Mouse (Mus musculus) urinary bladder, adult 18-20 months (tissue): ENCODE results near the gene Nrxn2.

Source experiments
- DNase-seq, 2 experiments: peaks; one replicate each; pipeline ENCODE4 v3.0.0; 2022; ENCODE audit warnings: low spot score in 2 of 2, mixed read lengths in 2 of 2

Nrxn2 gene

DNA sequence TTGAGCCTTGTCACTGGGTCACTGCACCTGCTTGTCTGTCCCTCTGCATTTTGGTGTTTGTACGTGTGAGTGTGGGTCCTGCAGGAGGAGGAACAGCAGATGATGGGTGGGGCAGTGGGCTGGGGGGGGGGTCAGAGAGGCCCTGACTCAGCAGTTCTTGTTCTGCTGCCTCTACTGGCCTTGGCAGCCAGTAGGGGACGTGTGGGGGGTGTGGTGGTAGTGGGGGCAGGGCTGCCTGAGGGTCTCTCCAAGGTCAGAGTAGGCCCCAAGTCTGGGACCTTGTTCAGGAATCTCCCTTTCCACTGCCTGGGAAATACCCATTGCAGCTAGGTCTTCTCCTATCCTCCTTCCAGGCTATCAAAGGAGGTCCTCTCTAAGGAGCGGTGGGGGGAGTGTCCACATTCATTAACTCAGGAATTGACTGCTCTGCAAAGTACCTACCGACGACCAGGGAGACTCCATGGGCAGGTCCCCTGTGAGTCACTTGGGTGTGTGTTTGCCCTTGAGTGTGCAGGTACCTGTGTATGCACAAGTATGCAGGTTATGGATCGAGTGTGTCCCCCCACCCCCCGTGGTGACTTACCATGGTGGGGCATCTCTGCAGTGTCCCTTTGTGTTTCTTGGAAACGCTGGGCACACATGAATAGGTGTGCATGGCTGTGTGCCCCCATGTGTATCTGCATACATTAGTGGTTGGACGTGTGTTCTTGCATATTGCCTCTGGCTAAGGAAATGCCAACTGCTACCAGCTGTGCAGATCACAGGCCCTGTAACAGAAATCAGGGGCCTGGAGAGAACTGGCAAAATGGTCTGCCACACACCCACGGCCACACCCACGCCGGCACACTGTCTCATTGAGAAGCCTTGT is 1.4 kb upstream of the Nrxn2 start:
- DNase-seq, result no peak

DNA sequence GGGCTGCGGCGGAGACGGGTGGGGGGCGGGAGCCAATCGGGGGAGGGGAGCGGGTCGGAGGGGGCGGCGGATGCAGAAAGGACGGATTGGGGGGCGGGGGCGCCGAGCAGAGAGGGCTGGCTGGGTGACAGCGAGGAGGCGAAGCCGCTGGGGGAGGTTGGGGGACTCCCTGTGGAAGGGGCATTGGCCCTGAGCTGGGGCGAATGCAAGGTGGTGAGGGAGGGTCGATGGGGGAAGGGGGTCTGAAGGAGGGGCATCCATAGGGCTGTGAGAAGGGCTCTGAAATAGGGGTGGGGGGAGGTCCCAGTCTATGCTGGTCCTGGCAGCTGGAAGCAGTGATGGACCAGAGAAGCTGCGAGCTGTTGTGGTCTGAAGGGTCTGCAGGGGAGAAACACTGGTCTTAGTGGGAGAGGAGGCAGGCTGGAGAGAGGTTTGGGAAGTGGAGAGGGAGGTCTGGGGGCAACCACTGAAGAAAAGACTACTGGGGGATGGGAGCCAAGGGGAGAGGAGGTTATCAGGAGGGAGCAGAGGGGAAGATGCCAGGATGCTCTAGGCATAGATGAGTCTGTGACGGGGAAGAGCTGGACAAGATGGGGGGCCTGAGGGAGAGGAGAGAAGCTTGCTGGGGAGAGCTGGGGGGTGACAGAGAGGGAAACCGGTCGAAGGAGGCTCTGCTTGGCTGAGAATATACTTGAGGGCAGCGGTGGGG is 607 bp downstream of the Nrxn2 start:
- DNase-seq, result no peak

DNA sequence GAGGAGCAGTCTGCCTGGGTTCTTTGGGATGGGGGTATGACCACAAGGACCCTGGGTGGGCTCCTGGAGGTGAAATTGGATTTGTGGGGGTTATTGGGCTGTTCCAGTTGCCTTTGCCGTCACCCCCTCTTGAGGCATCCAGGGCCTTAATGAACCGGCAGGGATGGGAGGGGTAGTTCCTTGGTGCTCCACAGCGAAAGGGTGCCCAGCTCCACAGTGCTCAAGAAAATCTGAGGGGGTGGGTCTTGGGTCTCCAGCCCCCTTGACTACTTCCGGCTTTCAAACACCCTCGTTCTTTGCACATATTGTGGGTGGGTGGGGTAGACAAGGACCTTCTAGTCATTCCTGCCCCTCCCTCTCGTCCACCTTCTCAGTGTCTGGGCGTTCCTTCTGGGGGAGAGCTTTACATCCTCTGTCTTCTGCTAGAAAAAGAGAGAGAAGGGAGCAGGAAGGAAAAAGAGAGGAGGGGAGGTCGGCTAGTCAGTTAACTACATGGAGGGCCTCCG is 1.3 kb downstream of the Nrxn2 start:
- no peak for DNase-seq

DNA sequence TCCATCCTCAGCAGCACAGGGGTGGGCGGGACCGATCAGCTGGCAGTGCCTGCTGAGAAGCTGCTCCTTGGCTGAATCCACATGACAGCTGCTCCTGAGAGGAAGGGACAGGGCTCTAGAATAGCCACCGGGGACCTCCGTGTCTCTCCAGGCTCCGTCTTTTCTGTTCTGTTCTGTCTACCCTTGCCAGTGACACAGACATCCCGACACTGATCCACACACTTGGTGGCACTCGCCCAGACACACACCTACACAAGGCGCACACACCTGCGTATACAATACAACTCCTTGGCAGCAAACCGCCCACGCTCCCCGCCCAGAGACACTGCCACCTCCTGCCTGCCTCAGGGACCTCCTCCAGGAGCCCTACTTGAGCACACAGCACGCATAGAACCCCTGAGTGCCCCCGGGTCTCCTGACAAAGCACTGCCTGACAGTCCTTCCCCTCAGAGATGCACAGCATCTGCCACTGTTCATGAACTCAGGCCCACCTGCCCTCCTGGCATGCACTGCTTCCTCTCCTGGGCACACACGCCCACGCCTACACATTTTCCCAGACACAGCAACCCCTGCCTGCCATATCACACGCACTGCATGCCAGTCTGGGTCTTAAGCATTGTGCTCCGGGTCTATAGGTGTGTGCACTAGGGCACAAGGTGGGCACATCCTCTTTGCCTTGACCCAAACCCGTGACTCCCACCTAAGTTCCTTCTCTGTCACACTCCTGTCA is 2.1 kb downstream of the Nrxn2 start:
- no peak for DNase-seq

DNA sequence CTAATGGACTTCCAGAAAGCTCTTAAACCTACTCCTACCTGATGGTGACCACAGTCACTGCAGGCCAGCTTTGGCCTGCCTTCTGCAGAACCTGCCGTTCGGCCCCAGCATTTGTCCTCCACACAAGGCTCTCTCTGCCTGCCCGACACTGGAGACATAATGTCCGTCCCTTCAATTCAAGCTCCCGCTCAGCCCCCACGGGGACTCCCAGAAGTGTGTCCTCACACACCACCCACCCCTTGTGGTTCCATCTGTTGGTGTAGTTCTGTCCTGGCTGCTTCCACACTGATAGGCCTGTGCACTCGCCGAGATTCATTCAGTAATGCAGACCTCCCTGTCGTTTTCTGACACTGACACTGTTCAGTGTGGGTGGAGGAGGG is 2.7 kb downstream of the Nrxn2 start:
- no peak for DNase-seq

DNA sequence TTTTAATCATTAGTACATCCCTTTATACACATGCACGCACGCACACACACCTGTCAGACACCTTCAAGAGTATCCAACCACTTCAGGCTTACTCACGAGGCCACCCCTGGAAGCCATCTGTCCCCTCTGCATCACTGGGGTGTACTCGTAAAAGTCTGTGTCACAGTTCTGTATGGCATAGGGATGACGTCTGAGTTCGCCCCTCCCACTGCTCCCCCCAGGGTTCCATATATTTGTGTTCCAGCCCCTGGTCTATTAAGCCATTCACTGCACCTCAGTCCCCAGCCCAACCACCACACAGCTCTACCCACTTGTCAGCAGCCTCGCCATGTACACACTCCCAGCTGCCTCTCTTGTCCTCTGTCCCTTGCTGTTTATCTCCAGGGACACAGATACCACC is 3.5 kb downstream of the Nrxn2 start:
- no peak for DNase-seq

DNA sequence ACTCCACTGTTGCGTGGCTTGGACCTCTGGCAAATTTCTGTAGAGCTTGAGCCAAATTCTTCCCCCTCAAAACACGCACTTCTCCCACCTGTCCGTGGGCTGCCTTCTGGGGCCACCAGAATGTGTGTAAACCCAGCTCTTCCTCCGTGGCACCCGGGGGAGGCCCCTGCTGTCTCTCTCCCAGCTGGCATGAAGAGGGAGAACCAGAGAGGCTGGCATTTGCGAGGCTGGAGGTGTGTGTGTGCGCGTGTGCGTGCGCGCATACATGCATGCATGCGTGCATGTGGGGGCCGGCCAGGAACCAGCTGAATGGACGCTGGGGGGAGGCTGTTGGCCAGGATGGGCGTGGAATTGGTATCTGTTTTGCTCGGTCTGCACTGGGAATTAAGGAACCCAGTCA is 4.7 kb downstream of the Nrxn2 start:
- no peak for DNase-seq

DNA sequence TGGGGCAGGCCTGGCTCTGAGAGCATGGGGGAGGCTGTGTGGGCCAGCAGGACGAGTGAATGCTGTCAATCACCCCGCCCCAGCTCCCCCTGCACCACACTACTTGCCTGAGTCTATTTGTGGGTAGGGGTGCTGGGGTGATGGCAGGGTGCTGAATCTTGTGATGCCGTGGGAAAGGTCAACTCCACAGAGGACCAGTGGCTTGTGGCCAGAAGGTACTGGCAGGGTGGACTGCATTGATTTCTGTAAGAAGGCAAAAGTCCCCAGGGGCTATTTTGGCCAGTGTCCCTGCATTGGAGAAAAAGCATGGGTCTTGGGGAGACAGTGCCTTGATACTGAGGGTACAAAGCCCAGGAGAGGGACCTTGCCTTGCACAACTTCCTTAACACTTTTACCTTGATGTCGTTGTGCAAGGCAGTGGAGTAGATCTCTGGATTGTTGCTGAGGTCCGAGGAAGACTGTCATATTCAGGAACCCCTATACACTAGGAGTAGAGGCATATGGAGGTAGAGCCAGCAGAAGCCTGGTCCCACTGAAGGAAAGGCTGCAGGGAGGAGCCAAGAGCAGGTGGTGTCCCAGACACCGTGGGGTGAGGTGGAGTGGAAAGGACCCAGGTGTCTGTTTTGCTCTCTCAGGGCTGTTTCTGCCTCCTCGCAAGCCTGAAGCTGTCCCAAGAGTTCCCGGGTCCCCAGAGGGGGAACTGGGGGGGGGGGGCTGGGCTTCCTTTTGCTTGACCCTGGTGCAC is 5.8 kb downstream of the Nrxn2 start:
- DNase-seq, result no peak

DNA sequence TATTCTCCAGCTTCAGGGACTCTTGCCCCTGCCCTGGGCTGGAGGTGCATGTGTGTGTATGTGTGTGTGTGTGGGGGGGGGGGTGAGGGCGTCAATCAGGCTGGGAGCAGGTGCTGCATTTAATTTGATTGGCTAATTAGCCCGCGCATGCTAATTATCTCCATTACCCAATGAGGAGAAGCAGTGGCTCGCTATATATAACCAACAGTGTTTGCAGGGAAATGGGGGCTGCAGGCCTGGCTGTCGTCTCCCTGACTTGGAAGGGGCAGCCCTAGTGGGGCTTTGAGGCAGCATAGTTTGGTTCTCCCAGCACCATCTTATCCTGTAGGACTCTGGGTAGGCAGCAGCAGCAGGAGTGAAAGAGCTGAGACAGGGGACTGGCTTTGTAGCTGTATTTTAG is 7.1 kb downstream of the Nrxn2 start:
- DNase-seq, result no peak

DNA sequence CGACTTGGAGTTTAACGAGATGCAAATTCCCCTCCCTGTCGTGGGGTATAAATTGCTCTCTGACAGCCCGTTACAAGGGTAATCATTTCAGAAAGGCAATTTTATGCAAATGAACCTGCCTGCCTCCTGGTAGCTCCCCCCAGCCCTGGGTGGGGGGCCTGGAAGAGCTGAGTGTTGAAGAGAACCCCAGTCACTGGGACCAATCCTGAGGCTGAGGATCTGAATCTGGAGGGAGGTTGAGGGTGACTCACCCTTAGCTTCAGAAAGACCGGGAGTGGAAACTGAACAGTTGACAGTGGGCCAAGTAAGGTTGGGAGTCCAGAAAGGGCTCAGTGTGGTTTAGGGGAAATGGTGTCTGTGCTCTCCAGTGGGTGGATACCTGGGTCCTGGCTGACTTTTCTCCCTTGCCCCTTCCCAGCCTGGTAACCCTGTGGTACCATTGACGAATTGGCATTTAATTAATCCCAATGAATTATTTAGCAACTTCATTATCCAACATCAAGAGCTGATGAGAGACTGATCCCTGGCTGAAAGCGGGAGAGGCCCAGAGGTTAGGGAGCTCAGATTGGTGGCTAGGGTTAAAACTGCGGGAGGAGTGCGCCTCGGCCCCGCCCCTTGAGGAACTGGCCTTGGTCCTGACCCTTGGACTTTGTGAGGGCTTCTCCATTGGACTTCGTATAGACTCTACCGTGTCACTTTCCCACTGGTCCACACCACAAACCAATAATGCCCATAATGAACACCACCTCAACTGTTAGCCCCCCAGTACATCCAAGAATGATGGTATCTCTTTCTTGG is 8.4 kb downstream of the Nrxn2 start:
- peak in 1 of 2 experiments; percentile 43 for DNase-seq

DNA sequence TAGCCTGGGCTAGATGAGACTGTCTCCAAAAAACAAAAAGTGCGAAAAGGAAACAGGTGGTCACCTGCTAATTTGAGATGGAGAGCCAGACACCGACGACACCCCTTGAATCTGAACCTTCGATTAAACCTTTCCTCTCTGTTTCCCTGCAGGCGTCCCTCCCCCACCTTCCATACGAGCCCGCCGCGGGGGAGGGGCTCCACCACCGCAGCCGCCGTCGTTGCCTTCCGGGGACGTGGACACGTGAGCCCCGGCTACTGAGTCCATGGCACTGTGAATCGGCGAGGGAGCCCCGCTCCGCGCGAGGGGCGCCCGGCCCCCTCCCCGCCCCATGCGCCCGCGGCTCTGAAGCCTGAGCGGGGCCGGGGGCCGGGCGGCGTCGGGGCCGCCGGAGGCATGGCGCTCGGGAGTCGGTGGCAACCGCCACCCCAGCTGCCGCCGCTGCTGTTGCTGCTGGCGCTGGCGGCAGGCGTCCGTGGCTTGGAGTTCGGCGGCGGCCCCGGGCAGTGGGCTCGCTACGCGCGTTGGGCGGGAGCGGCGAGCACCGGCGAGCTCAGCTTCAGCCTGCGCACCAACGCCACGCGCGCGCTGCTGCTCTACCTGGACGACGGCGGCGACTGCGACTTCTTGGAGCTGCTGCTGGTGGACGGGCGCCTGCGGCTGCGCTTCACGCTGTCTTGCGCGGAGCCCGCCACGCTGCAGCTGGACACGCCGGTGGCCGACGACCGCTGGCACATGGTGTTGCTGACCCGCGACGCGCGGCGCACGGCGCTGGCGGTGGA is 9.3 kb downstream of the Nrxn2 start:
- DNase-seq, result peak; percentile 22 to 27

DNA sequence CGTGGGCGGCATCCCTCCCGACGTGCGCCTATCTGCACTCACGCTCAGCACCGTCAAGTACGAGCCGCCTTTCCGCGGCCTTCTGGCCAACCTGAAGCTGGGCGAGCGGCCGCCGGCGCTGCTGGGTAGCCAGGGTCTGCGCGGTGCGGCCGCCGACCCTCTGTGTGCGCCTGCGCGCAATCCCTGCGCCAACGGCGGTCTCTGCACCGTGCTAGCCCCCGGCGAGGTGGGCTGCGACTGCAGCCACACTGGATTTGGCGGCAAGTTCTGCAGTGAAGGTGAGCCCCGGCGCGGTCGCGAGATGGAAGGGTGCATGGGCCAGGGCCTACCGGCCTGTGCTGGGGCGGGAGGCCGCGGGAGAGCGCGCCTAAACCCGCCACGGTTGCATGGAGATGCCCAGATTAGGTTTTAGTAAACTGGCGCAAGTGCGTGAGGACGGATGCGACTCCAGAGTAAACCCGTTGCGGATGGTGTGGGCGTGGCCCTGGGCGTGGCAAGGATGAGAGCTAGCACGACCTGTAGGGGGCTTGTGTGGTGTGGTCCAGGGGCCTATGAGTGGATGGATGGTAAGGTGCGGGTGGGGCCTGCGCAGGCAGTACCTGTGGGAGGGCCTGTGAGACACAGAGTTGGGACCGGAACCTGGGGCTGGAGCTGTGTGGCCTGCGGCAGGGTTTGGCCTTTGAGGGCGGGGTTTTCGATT is 10.1 kb downstream of the Nrxn2 start:
- DNase-seq, result no peak

DNA sequence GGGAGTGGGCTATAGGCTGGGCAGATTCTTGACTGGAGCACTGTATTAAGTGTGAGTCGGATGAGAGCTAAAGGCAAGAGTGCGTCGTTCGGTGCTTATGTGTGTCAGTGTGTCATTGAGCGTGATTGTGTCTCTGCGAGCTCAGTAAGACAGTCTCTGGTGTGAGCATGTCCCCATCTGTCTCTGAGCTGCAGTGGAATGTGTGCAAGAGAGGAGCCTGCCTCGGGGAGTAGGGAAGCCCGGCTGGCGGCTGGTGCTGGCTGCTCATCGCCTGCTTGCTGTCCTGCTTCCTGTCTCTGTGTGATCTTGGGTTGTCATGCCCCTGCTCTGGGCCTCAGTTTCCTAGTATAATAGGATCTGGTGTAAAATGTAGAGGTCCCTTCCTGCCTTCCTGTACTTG is 24.5 kb downstream of the Nrxn2 start:
- DNase-seq, result no peak

DNA sequence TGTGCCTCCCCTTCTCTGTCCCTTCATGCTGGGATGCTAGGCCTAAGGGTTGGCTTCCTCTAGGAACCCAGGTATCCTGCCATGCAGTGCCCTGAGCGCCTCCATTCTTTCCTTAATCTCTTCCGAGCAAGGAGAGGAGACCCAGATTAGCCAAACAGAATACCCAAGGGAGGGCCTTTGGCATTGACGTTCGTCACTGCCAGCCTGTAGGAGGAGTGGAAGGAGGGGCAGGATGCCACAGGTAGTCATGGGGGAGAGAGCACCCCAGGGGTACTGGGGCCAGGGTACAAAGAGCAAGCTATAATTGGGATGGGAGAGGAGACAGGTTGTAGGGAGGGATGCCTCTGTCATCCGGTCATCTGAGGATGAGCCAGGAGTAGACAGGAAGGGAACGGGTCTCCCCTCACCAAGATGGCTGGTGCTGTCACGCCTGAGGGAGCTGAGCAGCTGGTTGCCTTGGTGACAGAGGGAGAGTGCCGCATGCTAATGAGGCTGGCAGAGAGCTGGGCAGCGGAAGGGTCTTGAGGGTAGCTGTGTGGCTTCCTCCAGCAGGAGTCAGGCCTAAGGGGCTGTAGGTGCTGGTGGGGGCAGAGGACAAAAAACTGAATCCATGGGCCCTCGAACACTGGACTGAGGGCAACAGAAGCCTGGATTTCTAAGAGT is 27.4 kb downstream of the Nrxn2 start:
- DNase-seq, result no peak

DNA sequence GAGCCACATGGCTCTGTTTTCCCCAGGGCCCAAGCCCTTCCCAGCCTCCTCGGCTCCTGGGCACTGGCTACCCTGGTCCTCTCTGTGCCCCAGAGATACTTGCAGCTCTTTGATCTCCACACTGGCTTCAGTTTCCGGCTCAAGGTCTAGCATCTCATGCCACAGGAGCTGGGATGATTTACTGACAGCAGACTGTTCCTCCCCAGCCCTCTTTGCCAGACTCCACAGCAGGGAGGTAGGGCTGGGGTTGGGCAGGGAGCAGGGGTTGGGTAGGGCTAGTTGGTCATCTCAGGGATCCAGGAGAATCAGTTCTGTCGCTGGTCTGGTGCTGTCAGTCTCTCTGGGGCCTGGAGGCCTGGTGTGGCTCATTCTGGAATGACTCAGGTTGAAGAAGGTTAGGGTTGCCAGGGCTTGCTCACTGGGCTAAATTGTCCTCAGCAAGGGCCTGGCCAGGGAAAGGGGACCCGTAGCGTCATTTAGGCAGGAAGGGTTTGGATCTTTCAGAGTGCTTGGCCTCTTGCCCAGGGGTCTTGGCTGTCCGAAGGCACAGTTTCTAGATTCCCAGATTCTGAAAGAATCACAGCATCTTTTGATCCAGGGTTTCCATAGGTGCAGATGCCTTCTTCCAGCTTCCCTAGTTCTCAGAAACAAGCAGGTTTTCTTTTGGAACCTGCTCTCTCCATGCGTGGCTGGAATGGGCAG is 28.4 kb downstream of the Nrxn2 start:
- DNase-seq, result no peak

DNA sequence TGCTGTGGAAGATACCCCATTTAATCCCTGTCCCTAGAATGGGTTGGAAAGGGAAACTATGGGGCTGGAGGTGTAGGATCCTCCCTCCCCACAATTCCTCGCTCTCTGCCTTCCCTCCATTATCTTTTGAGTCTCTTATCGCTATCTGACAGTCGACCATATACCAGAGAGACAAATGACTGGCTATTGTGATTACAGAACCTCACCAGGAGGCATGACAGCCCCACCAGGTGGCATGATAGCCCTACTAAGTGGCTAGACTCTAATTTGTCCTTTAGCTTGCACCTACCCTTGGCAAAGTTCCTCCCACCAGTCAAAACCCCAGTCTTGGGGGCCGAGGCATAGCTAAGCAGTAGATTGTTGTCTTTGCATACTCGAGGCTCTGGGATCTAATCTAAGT is 30.2 kb downstream of the Nrxn2 start:
- no peak for DNase-seq

DNA sequence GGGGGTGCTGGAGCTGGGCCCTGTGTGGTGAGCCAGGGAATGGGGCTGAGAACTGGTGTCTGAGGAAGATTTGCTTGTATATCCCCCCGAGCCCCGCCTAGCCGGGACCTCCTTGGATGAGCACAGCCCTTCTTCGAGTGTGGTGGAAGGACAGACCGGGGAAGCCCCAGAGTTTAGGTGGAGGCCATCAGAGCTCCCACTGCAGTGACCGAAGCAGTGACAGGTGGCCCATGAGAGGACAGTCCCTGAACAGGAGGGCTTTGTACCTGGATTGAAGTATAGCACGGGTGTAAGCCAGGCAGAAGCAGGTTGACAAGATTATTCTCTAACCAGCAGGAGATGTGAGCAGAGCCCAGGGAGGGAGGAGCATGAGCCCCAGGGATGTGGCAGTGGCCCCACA is 31.3 kb downstream of the Nrxn2 start:
- no peak for DNase-seq

DNA sequence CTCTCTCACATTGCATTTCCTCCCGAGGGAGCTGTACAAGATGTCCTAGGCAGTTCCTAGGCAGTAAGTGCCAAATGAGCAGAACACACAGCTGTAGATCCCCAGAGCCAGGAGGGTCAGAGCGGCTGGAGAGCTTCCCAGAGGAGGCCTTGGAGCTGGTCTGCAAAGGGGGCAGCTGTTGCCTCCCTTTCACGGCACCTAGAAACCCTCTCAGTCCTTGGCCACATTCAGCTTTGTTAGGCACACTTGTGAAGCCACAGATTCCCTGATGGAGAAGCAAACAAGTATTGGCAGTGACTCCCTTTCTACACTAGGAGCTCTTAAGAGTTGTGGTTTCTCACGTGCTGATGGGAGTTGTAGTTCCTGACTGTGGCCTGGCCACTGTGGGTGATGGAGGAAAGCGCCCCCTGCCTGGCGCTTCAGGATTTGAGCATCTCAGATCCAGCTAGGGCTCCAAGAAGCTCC is 33.5 kb downstream of the Nrxn2 start:
- DNase-seq, result peak in 1 of 2 experiments; percentile 70
